Mouse (Mus musculus) leukemia stem cell, adult 10-12 weeks (primary cell): ENCODE data around the gene Olfr1322. TPM values are rescaled to one million over a fixed set of nuclear protein-coding genes. Genes with fewer than 3 reads are reported as not detected.

Experiments
- polyA plus RNA-seq: library from polyadenylated mRNA; stranded (reverse); fragments of >175 nt; gene quantifications from 2 replicates; pipeline ENCODE4 v1.2.3, GENCODE M21; 2012; ENCODE audit warnings: low replicate concordance

Gene Olfr1322
- polyA plus RNA-seq = not detected in 2 replicates

GRCm38 (mm10) chrX:49891383-49891782, at the start of gene Olfr1322:
Gene Olfr1322 (minus strand): TSS chrX:49891483.

Other genes with a start within 250 kb of the Olfr1322 start
- gene Olfr1320, start 219.2 kb downstream of the Olfr1322 start, polyA plus RNA-seq = not detected in 2 replicates
- gene Olfr1321, start 156.4 kb downstream of the Olfr1322 start, polyA plus RNA-seq = not detected in 2 replicates
- gene Igsf1, start 93.7 kb downstream of the Olfr1322 start, polyA plus RNA-seq = not detected in 2 replicates
- gene Olfr1323, start 127.9 kb upstream of the Olfr1322 start, polyA plus RNA-seq = not detected in 2 replicates